Mouse (Mus musculus) spleen, embryonic (tissue): ENCODE measurements at regions not wholly inside any gene's neighbourhood (a gene's known extent, or its start where the extent isn't known, plus 50 kb on each side); places are given as distances from the start of the nearest gene placed in this dataset.

Source experiments
- CTCF ChIA-PET: fragments of 350-600 bp; sonication (Branson Sonifier 250); formaldehyde crosslinking; loops from one replicate; lab custom pipeline; 2022; lab: Charles Lee

DNA sequence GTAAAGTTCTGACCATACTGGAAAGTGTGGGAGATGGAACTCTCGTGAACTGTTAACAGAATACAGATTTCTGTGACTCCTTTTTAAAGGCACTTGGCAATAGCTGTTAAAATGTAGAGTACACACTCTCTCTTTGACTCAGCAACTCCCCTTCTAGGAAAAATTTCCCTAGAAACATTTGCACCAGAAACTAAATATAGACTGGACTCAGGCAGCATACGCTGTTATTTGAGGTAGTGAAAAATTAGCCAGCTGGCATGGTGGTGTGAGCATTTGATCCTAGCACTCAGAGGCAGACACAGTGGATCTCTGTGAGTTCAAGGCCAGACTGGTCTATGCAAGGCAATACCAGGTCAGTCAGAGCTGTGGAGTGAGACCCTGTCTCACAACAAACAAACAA lies 215.5 kb upstream of the Amigo2 start:
- CTCF ChIA-PET = interaction anchor here (0.8 kb wide), 1 partner anchor 9 kb away, joined by 3 read pairs; no protein-coding TSS in a partner anchor

DNA sequence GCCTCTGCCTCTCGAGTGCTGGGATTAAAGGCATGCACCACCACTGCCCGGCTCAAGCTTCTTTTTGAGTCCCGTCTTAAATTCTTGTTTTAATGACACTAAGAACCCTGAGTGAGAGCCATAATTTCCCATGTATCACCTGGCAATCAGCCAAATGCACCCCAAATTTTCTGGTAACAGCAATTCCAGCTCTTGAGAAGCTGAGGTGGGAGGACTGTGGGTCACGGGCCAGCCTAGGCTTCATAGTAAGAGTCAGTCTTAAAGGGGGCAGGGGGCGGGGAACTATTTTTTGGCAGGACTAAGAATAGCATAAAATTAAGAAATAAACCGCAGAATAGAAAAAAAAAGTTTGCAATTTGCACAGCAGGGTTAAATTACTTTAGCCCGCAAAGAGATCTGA lies 214.9 kb upstream of the Amigo2 start:
- CTCF ChIA-PET = interaction anchor here (0.6 kb wide), 3 partner anchors 12 to 89 kb away, joined by 3 to 5 read pairs (median 4); no protein-coding TSS in a partner anchor

DNA sequence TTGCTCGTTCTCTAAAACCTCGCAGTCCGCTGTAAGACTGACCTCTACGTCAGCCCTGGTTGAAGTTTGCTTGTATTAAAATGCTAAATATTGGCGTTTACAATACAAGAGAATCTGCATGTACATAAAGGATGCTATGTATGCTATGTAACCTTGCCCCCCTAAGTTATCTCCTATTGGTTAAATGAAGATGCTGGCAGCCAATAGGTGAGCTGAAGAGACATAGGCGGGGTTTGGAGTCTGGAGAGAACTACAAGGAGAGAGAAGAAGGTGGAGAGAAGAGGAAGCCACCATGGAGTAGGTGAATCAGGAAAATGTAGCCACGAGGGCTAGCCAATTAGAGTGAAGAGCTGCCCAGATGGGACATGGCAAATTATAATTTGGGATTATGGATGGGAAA lies 214.0 kb upstream of the Amigo2 start:
- CTCF ChIA-PET = interaction anchor here (0.7 kb wide), 1 partner anchor 17 kb away, joined by 4 read pairs; no protein-coding TSS in a partner anchor

GRCm38 (mm10) chr15:97460360-97460719 lies 213.3 kb upstream of the Amigo2 start:
- CTCF ChIA-PET = interaction anchor here (0.7 kb wide), 1 partner anchor 18 kb away, joined by 4 read pairs; no protein-coding TSS in a partner anchor

DNA sequence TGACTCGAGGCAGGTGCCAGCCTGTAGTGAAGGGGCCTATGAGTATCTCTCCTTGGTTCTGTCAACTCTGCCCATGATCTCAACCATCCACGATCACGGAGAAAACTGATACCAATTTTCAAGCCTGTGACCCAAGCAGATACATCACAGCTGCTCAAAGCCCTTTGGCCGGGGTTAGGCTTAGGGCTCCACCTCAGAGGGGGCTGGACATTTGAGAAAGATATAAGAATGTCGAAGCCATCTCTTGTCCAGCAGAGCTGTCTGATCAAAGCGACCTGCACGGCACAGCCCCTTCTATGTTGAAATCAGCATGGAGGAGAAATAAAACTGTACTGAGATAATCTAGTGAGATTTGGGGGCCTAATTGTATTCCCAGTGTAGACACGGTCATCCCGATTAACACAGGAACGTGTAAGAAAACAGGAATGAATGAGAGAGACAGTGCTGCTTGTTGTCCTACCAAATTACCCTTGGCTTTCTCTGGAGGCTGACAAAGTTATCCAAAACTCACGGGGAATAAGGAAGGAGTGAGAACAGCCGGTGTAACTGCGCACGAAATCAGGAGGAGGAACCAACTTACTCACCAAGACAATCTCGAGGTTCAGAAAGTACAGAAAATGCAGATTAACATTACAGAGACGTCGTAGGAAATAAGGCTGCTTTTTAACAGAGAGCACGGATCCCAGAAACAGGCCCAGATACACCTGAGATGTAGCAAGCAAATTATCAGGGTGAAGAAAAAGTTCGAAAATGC lies 212.7 kb upstream of the Amigo2 start:
- CTCF ChIA-PET = interaction anchor here (0.6 kb wide), 1 partner anchor 1174 kb away, joined by 3 read pairs; no protein-coding TSS in a partner anchor

DNA sequence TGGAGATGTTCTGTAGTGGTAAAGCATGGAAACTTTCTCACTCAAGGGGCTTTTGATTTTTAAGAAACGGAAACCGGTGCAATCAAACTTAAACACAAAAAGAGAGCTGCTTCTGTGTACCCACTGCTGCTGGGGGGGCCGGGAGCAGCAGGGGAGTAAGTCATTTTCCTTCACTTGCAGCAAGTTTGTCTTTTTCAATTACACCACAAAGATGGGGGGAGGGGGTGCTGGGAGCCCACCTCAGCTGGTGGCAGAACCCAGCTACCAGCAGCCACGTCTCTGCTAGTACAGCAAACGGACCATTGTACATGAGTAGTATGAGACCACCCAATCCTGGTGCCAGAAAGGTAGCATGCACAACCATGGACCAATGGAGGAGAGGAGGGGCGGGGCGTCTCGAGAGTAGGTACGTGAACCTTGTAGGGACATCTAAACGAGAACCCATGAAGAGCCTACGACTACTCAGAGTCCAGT lies 211.7 kb upstream of the Amigo2 start:
- CTCF ChIA-PET = interaction anchor here (0.5 to 0.7 kb wide), 4 partner anchors 9 to 255 kb away, joined by 3 to 6 read pairs (median 4); no protein-coding TSS in a partner anchor

DNA sequence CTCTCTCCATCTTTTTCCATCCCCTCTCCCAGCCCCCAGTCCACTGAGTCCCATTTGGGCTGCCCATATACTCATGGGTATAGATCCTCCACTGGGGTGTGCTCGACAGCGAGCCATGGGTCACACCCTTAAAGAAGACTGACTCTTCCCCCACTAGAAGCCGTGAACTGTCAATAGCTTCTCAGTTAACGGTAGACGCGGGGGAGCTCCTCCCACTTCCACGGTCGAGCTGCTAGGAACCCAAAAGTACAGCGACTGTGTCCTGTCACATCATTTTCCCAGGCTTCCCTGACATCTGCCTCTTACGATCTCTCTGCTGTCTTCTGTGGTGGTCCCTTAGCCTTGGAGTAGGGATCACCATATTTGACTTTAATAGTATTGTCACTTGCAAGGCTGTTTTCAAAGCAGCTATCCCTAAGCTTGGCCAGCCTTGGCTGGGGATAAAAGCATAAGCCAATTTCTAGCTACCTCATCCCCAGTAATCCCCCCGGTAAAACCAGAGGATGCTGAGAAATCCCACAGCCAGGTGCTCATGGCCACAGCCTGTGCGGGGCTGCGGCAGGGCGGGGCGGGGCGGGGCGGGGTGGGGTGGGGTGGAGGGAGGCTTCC lies 211.2 kb upstream of the Amigo2 start:
- CTCF ChIA-PET = interaction anchor here (0.5 to 1.3 kb wide), 5 partner anchors 9 to 255 kb away, joined by 3 to 7 read pairs (median 5); no protein-coding TSS in a partner anchor

DNA sequence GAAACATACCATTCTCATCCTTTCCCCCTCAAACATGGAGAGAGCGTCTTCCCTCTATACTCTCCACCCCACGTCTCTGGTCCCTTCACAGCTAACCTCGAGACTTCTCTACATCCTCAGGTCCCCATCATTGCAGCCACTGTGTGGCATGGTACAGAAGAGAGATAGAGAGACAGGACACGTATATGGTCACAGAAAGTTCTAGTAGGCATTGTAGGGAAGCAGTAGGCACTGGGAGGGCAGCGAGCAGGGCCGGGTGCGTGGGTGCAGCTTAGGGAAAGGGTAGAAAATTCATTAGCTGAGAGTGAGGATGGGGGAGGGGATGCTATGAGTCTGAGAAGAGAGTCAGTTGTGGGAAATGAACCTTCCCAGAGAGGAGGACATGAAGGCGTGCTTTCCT lies 210.4 kb upstream of the Amigo2 start:
- CTCF ChIA-PET = interaction anchor here (0.8 to 1.3 kb wide), 2 partner anchors 14 to 369 kb away, joined by 4 to 7 read pairs; no protein-coding TSS in a partner anchor

DNA sequence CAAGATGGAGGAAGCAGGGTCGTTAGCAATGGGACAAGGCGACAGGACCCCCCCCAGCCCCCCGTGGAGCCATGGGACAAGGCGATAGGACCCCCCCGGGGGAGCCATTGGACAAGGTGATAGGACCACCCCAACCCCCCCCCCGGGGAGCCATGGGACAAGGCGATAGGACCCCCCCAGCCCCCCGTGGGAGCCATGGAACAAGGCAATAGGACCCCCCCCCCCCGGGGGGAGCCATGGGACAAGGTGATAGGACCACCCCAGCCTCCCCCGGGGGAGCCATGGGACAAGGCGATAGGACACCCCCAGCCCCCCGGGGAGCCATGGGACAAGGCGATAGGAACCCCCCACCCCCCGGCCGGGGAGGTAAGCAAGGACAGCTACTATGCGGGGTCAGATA lies 209.9 kb upstream of the Amigo2 start:
- CTCF ChIA-PET = interaction anchor here (0.8 to 1.3 kb wide), 2 partner anchors 14 to 369 kb away, joined by 4 to 7 read pairs; no protein-coding TSS in a partner anchor

DNA sequence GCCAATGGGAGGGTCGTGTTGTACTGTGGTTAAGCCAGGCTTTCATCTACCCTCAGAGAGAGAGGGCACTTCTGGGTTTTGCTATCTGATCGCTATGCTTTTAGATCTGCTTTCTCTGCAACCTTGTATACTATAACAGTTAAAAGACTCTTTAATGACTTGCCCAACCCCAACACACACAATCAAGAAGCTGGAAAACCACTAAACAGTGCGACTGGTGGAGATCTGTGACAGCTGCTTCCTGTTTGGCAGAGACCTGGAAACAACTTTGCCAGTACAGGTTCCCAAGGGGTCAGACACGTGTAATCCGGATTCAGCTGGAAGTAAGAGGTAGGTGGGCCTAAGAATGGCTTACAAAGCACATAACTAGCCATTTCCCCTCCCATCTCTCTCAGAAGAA lies 208.6 kb upstream of the Amigo2 start:
- CTCF ChIA-PET = interaction anchor here (0.5 kb wide), 2 partner anchors 38 to 114 kb away, joined by 3 to 19 read pairs; no protein-coding TSS in a partner anchor

GRCm38 (mm10) chr15:97449724-97450123 lies 202.6 kb upstream of the Amigo2 start:
- CTCF ChIA-PET = interaction anchor here (0.7 kb wide), 1 partner anchor 12 kb away, joined by 5 read pairs; no protein-coding TSS in a partner anchor

DNA sequence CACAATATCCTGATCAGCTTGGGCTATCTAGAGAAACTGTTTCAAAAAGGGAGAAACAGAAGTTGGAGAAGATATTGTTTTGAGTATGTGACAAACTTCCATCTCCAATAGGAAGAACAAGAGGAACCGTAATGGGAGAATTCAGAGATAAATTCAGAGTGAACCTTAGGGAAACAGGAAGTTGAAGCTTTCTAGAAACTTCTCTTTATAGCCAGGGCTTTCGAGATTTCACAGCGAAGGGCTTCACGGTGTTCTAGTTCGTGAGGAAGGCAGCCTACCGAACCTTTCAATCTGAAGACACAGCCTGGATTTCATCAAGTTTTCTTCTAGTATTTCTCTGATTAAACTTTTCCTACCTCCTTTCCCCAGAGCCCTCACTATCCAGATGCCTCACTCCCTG lies 201.9 kb upstream of the Amigo2 start:
- CTCF ChIA-PET = no interaction called here

DNA sequence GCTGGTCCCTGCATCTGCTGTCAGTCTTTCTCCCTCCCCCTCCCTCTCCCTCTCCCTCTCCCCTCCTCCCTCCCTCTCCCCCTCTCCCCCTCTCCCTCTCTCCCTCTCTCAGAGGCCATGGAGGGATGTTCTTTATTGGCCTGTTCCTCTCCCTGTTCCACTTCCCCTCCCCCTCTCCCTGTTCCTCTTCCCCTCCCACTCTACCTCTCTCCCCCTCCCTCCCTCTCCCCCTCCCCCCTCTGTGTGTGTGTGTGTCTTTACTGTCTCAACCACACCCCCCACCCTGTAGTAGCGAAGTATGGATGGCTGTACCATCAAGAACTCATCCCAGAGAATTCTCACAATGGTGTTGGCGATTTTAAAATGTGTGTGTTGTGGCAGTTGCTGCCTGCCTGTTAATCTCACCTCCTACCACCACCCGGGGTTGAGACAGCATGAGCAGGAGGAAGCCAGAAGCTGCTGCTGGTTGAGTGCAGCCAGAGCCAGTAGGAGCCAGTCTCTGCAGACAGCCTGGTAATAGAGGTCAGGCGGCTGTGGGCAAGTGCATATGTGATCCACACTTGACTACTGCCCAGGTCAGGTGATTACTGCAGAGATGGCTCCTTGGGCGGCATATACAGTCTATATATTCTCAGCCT lies 201.3 kb upstream of the Amigo2 start:
- CTCF ChIA-PET = no interaction called here

- CTCF ChIA-PET = no interaction called here
Observed at GRCm38 (mm10) chr15:97446181-97446580, 199.1 kb upstream of the Amigo2 start.

DNA sequence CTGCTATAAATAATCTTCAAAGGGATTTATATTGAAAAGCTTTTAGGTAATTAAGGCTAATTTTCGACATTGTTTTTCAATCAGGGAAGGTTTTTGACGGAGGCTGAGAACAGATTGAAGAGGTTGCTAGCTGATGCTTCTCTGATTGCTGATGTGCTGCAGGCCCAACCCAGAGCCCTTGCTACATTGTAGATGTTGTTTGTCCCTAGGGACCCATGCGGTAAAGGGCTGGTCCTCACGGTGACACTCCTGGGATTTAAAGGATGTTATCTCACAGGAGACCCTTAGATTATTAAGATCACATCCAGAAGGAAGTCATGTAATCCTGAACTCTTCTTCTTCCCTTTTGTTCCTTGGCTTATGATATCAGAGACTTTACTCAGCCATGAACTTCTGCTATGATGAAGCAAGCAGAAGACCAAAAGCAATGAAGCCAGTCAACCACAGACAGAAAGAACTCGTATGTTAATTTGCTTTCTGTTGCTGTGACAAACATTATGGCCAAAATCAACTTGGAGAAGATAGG lies 191.2 kb upstream of the Amigo2 start:
- CTCF ChIA-PET = interaction anchor here (0.7 kb wide), 1 partner anchor 30 kb away, joined by 7 read pairs; no protein-coding TSS in a partner anchor
